Mouse (Mus musculus): ENCODE results near the gene Bmper.

The Bmper gene

DNA sequence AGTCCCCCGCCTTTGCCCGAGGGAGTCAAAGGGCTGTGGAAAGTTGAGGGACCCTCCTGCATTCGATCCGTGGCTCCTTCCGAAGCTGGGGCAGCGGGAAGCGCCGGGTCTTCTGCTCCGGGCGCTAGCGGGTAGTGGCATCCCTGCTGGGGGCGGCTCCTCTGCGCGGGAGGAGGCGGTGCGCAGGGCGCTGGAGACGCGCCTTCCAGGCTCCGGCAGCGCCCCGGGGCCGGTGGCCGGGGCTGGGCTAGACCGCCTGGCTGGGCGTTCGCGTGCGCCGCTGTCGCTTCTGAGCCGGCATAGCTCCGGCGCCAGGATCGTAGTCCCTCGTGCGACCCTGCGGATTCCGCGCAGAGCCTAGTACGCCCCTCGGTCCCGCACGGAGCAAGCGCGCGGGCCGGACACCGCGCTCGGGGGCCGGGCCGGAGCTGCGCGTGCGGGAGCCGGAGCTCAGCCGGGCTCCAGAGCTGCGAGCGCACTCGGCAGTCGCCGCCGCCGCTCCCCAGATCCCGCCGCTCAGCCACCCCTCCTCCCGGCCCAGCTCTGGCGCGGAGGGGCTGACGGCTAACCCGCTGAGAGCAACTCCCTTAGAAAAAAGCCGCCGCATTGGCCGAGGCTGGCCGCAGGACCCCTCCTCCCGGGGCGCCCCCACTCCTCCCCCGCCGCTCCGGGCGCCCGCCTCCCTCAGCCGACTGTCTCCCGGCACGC is at the start of gene Bmper:
Gene Bmper, plus strand, starts transcription at position 236 of the 708 bp plus-strand sequence.
- DNase-seq (ENCODE audit: low read depth, low spot score) = no peak
- Histone ChIP-seq H3K27me3 (ENCODE audit: control insufficient read depth, insufficient read depth, low read length, poor library complexity, severe bottlenecking) (no peaks in the 10 kb centered on the region), H3K36me3 (ENCODE audit: control insufficient read depth, insufficient read depth, low read length, poor library complexity, severe bottlenecking) (no peaks in the 10 kb centered on the region)

DNA sequence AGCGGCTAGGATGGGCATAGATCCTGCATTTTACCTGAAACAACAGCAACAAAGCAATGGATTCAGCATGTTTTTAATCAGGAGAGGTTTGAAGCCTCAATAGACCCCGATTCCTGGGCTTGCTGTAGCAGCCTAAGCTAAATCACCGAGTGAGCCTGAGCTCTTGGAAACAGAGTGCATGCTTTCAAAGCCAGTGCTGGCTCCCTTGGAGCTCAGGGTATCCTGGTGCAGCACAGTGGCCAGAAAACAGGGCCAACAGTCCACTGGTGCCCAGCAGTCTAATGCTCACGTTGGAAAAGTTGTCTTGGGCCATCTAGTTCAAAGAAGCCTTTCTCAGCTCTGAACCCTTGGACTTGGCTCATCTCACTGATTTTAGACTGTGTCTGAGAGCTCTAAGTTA is 45.4 kb upstream of the Bmper start:
- H3K27me3 ChIP-seq (ENCODE audit: control insufficient read depth, insufficient read depth, low read length, poor library complexity, severe bottlenecking) = no peaks in the 10 kb centered on the region
- no peaks in the 10 kb centered on the region for H3K36me3 ChIP-seq (ENCODE audit: control insufficient read depth, insufficient read depth, low read length, poor library complexity, severe bottlenecking)
- DNase-seq (ENCODE audit: low read depth, low spot score) = no peak

DNA sequence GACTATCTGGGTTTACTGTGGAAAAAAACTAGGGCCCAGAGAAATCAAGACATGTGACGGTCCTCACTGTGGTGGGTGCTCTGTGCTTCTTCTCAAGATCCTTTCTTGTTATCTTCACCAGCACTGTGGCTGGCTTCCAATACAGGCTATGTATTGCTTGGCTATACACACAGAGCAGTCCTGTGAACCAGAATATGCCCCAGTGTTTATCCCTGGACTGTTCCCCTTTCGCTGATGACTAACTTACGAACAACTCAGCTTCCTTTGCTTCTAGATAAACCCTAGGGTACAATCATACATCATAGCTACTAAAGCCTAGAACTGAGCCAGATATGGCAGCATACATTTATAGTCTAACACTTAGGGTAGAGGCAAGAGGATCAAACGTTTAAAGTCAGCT is 35.7 kb upstream of the Bmper start:
- DNase-seq (ENCODE audit: low read depth, low spot score) = no peak
- H3K27me3 ChIP-seq (ENCODE audit: control insufficient read depth, insufficient read depth, low read length, poor library complexity, severe bottlenecking) = no peaks in the 10 kb centered on the region
- H3K36me3 ChIP-seq (ENCODE audit: control insufficient read depth, insufficient read depth, low read length, poor library complexity, severe bottlenecking) = no peaks in the 10 kb centered on the region

DNA sequence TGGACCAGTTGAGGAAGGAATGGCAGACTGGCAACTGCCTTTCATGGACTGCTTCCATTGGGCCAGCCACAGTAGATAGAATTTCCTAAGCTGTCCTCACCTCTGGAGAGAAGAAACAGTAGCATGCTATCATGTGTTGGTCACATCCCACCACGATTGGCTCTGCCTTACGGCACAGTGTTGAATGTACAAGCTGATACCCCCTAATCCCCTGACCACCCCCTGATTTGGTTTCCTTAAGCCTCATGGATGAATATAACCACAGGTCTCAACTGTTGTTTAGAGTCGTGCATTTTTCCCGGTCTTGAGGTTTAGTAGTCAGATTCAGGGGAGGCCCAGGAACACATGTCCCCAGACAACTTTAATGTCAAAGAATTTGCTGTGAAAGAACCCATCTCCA is 34.7 kb upstream of the Bmper start:
- H3K27me3 ChIP-seq (ENCODE audit: control insufficient read depth, insufficient read depth, low read length, poor library complexity, severe bottlenecking) = no peaks in the 10 kb centered on the region

DNA sequence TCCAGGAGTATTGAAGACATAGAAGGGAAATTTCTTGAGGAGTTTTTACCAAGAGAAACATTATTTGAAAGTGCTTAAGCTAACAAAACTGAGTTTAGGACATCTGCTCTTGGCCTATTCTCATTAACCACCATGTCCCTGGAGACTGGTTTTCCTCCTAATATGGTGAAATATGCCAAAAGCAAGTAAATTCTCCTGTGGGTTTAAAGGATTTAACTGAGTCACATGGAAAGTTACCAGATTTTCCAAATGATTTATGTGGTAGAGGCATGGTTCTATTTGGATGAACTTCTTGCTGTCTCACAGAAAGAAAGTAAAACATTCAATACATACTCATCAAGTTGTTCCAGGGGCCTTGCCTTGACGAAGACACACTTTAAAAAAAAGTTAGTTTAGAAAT is 31.9 kb upstream of the Bmper start:
- DNase-seq (ENCODE audit: low read depth, low spot score) = no peak
- no peaks in the 10 kb centered on the region for H3K27me3 ChIP-seq (ENCODE audit: control insufficient read depth, insufficient read depth, low read length, poor library complexity, severe bottlenecking)
- no peaks in the 10 kb centered on the region for H3K36me3 ChIP-seq (ENCODE audit: control insufficient read depth, insufficient read depth, low read length, poor library complexity, severe bottlenecking)

More for the DNA sequence above, 34.7 kb upstream of the Bmper start:
- DNase-seq (ENCODE audit: low read depth, low spot score) = no peak
- H3K36me3 ChIP-seq (ENCODE audit: control insufficient read depth, insufficient read depth, low read length, poor library complexity, severe bottlenecking) = no peaks in the 10 kb centered on the region

DNA sequence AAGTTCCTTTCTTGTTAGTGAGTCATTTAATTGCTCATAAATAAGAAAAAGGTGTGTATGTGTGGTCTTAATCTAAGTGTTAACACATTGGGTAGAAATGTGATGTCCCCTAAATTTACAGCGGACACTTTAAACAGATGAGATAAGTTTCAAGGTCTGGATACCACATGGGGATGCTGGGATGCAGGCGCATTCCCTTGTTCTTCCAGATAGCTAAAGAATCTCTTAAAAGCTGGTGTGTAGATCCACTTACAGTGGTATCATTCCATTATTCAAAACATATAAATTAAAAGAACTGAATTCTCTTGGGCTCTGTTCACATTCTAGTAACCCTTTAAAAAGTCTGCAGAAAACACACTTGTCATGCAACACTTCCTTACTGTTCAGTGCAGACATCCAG is 31.4 kb upstream of the Bmper start:
- H3K27me3 ChIP-seq (ENCODE audit: control insufficient read depth, insufficient read depth, low read length, poor library complexity, severe bottlenecking) = no peaks in the 10 kb centered on the region
- no peaks in the 10 kb centered on the region for H3K36me3 ChIP-seq (ENCODE audit: control insufficient read depth, insufficient read depth, low read length, poor library complexity, severe bottlenecking)
- DNase-seq (ENCODE audit: low read depth, low spot score) = no peak

DNA sequence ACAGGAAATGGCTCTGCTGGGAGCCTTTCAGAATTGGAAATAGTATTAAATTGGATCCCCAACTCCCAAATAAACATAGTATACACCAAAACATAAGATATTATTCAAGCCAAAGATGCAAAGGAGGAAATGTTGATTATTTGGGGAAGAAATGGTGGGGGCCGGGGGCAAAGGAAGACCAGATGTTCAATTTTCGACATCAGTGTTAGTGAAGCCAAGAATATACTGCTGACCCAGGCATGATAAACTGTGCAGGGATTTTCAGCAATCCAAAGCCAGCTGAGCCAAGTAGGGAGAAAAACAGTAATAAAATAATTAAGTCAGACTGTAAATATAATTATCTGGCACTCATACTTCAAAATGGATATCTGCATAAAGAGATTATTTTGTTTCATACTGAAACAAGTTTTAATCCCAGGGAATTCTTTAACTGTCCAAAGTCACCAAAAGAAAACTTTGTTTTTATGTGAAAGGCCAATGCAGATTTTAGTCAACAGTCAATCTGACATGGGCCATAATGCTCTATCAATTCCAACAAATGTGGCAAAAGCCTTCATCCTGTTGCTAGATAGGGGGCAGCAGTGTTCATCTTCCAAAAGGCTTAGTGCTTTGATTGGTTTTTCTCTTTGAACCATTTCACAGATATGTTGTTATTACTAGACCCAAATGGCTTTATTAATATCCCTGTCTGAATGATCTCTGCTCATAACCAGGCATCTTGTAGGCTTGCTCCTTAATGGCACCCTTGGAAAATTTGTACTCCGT is 30.1 kb upstream of the Bmper start:
- no peak for DNase-seq (ENCODE audit: low read depth, low spot score)
- H3K27me3 ChIP-seq (ENCODE audit: control insufficient read depth, insufficient read depth, low read length, poor library complexity, severe bottlenecking) = no peaks in the 10 kb centered on the region

DNA sequence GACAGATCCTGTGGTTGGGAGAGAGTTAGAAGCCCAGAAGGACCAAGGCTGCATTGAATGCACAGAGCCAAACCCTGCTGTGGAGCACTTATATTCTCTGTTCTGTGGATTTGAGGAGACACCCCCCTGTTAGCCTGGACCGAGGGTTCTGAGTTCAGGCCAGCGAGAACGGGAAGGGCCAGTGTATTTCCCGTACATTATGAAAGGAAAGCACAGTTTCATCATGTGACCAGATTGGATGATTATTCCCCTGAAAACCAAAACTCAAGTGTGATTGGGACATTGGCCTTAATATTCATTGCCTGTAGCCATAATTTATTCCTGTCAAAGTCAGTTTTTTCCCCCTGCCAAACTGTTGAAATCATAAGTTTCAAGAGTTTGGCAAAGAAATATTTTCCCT is 23.9 kb upstream of the Bmper start:
- Histone ChIP-seq H3K27me3 (ENCODE audit: control insufficient read depth, insufficient read depth, low read length, poor library complexity, severe bottlenecking) (no peaks in the 10 kb centered on the region), H3K36me3 (ENCODE audit: control insufficient read depth, insufficient read depth, low read length, poor library complexity, severe bottlenecking) (no peaks in the 10 kb centered on the region)
- no peak for DNase-seq (ENCODE audit: low read depth, low spot score)

More for the DNA sequence above, 30.1 kb upstream of the Bmper start:
- H3K36me3 ChIP-seq (ENCODE audit: control insufficient read depth, insufficient read depth, low read length, poor library complexity, severe bottlenecking) = no peaks in the 10 kb centered on the region

DNA sequence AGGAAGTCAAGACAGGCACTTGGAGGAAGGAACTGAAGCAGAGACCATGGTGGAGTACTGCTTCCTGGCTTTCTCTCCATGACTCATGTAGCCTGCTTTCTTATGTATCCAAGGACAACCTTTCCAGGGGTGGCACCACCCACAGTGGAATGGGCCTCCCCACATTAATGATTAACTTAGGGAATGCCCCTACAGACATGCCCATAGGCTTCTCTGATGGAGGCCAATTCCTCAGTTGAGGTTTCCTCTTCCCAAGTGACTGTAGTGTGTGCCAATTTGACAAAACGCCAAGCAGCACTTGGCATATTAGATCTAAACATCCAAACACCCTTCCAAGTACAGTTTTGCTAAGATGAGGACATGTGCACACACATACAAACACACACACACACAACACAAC is 23.0 kb upstream of the Bmper start:
- H3K36me3 ChIP-seq (ENCODE audit: control insufficient read depth, insufficient read depth, low read length, poor library complexity, severe bottlenecking) = no peaks in the 10 kb centered on the region
- DNase-seq (ENCODE audit: low read depth, low spot score) = no peak
- no peaks in the 10 kb centered on the region for H3K27me3 ChIP-seq (ENCODE audit: control insufficient read depth, insufficient read depth, low read length, poor library complexity, severe bottlenecking)

DNA sequence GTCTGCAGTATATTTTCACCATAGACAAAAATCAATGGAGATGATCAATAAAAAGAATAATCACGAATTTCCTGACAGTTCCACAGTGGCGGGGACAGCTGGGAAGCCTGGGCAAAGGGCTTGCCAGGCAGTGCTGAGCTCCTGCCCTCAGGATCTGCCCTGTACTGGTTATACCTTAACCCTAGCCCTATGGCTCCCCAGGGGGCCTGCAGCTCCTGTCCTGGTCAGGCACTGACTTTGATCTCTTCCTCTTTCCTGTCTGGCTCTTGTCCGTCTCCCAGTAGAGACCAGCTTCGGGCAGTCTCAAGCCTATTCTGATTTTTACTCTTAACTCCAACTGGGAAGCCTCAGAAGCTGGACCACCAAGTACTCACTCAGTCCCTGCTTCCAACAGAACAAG is 22.0 kb upstream of the Bmper start:
- no peaks in the 10 kb centered on the region for H3K36me3 ChIP-seq (ENCODE audit: control insufficient read depth, insufficient read depth, low read length, poor library complexity, severe bottlenecking)
- H3K27me3 ChIP-seq (ENCODE audit: control insufficient read depth, insufficient read depth, low read length, poor library complexity, severe bottlenecking) = no peaks in the 10 kb centered on the region
- DNase-seq (ENCODE audit: low read depth, low spot score) = no peak

DNA sequence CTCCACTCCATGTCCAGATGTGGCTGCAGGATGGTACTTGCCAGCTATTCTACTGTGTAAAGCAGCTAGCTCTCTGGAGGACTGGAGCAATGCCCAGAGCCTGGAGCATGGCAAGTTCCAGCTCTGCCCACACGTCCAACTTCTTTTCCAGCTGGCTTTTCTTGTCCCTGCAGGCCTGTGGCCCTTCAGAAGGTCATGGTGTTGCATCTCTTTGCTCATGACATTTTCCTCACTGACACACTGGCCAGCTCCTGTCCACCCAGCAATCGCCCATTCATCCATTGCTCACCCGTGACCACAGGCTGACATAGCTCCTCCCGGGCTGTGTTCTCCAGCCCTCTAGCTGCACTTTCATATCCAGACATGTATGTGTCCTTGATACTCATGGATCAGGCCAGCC is 20.4 kb upstream of the Bmper start:
- no peaks in the 10 kb centered on the region for H3K36me3 ChIP-seq (ENCODE audit: control insufficient read depth, insufficient read depth, low read length, poor library complexity, severe bottlenecking)
- no peaks in the 10 kb centered on the region for H3K27me3 ChIP-seq (ENCODE audit: control insufficient read depth, insufficient read depth, low read length, poor library complexity, severe bottlenecking)
- DNase-seq (ENCODE audit: low read depth, low spot score) = no peak

DNA sequence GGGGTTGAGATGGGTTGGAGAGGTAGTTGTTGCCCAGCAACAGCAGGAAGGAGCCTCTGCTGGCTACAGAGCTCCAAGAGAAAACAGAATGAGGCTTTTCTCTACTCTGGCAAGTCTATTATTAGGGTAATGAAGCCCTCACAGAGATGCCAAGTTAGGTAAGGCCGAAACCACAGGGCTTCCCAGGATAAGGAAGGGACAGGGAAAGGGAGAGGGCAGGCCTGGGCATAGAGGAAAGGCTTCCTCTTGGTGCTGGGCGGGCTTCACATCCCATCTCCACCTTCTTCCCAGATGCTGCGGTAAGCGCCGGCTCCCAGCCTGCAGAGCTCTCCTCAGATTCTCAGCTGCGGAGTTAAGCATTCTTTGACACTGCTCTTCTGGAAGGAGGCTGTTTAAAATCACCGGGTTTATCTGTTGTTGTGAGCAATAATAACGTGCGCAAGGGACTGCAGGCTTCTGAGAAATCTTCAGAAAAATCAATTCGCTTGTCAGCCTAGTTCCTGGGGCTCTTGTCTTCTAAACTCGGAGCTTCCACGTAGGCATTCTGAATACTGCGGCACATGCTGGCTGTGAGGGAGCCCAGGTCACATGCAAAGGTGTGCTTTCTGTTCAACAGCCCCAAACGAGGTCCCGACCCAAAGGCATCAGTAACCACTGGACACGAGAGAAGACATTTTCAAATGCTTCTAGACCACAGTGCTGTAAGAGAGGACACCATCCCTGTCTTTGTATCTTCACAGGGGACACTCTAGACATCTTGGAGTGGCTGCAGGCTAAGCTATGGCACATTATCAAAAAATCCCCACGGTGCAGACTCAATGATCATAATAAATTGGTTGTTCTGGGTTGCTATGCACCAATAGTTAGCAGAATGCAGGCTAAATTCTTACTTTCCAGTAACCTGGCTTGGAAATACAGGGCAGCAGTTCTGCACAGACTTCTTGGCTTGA is 18.3 kb upstream of the Bmper start:
- Histone ChIP-seq H3K27me3 (ENCODE audit: control insufficient read depth, insufficient read depth, low read length, poor library complexity, severe bottlenecking) (no peaks in the 10 kb centered on the region), H3K36me3 (ENCODE audit: control insufficient read depth, insufficient read depth, low read length, poor library complexity, severe bottlenecking) (no peaks in the 10 kb centered on the region)
- DNase-seq (ENCODE audit: low read depth, low spot score) = no peak

DNA sequence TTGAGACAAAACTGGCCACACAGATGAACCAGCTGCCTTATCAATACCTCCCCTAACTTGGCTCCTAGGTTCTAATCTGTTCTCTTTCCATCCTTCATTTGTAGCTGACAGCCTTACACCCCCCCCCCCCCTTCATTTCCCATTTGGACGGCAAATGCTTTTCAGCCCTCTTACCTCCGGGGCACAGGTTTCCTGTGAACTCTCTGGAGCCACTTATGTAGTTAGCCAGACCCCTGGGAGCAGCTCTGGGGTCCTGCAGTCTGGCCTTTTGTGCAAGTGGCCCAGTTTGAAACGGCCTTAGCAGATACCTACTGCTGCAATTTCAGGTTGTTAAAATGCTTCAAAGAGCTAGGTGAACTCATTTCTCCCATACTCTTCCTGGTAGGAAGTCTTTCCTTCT is 17.6 kb upstream of the Bmper start:
- DNase-seq (ENCODE audit: low read depth, low spot score) = no peak
- no peaks in the 10 kb centered on the region for H3K27me3 ChIP-seq (ENCODE audit: control insufficient read depth, insufficient read depth, low read length, poor library complexity, severe bottlenecking)
- H3K36me3 ChIP-seq (ENCODE audit: control insufficient read depth, insufficient read depth, low read length, poor library complexity, severe bottlenecking) = no peaks in the 10 kb centered on the region

DNA sequence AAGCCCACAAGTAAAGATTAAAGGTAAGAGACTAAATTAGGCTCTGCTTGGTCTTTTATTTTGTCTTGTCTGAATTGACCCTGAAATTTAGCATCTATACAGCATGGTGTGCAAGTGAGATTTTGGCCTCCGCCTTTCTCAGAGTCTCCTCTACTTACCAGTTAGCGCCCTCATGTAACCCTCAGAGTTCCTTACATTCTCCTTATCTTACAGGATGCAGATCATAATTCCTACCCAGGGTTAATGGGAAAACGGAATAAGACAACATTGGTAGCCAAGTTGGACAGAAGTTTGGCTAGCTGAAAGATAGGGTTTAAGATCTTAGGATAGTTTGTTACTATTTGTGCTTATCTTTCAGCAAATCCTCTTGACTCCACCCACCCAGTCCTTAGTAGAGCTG is 17.1 kb upstream of the Bmper start:
- DNase-seq (ENCODE audit: low read depth, low spot score) = no peak
- no peaks in the 10 kb centered on the region for H3K27me3 ChIP-seq (ENCODE audit: control insufficient read depth, insufficient read depth, low read length, poor library complexity, severe bottlenecking)
- H3K36me3 ChIP-seq (ENCODE audit: control insufficient read depth, insufficient read depth, low read length, poor library complexity, severe bottlenecking) = no peaks in the 10 kb centered on the region

DNA sequence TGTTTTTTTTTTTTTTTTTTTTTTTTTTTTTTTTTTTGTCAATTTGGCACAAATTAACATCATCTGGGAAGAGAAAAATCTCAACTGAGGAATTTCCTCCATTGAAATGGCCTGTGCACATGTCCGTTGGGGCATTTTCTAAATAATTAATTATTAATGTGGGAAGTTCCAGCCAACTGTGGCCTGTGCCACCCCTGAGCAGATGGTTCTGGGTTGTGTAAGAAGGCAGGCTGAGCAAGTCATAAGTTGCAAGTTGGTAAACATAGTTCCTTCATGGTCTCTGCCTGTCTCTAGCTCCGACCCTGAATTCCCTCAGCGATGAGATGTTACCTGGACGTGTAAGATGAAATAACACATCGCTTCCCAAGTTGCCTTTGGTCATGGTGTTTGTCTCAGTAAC is 16.7 kb upstream of the Bmper start:
- no peaks in the 10 kb centered on the region for H3K36me3 ChIP-seq (ENCODE audit: control insufficient read depth, insufficient read depth, low read length, poor library complexity, severe bottlenecking)
- no peaks in the 10 kb centered on the region for H3K27me3 ChIP-seq (ENCODE audit: control insufficient read depth, insufficient read depth, low read length, poor library complexity, severe bottlenecking)
- DNase-seq (ENCODE audit: low read depth, low spot score) = no peak

Measured in splenic B cell, adult 2 months (primary cell).